Mouse (Mus musculus): ENCODE data around the gene Crybg2. TPM values are rescaled to one million over a fixed set of nuclear protein-coding genes. Genes with fewer than 3 reads are reported as not detected.

Gene Crybg2
- 3.7 and 4.4 TPM in 2 replicates for polyA plus RNA-seq (2014; fragmentation: Nextera tagmentation; extraction: Ambion mirVana)

DNA sequence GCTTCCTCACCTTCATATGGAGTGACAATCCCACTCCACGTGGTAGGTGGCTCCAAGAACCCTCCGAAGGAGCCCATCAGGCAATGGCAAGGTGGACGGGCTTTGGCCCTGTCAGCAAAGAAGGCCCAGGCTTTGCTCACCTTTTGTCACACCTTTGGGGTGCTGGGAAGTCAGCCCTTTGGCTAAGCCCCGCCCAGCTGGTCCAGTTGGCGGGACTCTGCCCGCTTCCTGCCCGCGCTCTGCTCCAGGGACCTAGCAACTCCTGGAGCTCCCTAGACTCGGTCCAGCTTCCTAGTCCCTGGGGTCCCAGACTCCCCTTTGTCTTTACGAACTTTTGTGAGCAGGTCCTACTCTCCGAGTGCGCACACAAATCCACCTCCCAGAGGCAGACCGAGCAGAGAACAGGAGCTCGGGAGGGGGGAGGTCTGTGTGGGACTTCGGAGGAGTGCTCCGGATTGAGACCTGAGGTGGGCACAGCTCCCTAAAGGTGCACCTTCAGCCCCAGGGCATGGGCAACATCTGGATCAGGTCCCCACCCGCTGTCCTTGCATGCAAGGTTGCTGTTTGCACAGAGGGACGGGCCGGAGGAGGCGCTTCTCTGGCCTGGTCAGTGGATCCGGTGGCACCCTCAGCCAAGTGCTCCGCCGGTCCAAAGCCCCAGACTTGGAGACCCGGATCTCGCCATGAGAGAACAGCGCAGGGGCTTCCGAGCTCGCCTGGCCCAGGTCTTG is at the start of gene Crybg2:
Crybg2 (plus strand) TSS at position 681 of the 731 bp plus-strand sequence.
- 32% methylated on average over 28 of the region's 28 CpGs for WGBS
- H3K27ac ChIP-seq (replicated peaks; ENCODE audit: low read depth, low read length), result no peak within 1 kb of the TSS
- no peak for DNase-seq (ENCODE audit: low spot score)
- no peak within 1 kb of the TSS for H3K4me2 ChIP-seq (ENCODE audit: low read depth, severe bottlenecking)
- H3K27me3 ChIP-seq (ENCODE audit: control insufficient read depth, insufficient read depth, low read length), result 0 out of 2 replicates have a peak, but pooled peaks cover 5% of the 10 kb centered on the region
- H3K4me3 ChIP-seq (ENCODE audit: low read depth, low read length), result no peak within 1 kb of the TSS
- H3K4me1 ChIP-seq (ENCODE audit: control insufficient read depth, insufficient read depth, low read length), result no peaks in the 10 kb centered on the region
- no peaks in the 10 kb centered on the region for H3K9me3 ChIP-seq (ENCODE audit: control insufficient read depth, low read length)
- H3K36me3 ChIP-seq (ENCODE audit: control insufficient read depth, insufficient read depth, low read length), result no peaks in the 10 kb centered on the region
- no peak for ATAC-seq (ENCODE audit: insufficient number of reproducible peaks, low FRiP score, low TSS enrichment, low read depth)
- no peak within 1 kb of the TSS for H3K9ac ChIP-seq (ENCODE audit: low read length)

DNA sequence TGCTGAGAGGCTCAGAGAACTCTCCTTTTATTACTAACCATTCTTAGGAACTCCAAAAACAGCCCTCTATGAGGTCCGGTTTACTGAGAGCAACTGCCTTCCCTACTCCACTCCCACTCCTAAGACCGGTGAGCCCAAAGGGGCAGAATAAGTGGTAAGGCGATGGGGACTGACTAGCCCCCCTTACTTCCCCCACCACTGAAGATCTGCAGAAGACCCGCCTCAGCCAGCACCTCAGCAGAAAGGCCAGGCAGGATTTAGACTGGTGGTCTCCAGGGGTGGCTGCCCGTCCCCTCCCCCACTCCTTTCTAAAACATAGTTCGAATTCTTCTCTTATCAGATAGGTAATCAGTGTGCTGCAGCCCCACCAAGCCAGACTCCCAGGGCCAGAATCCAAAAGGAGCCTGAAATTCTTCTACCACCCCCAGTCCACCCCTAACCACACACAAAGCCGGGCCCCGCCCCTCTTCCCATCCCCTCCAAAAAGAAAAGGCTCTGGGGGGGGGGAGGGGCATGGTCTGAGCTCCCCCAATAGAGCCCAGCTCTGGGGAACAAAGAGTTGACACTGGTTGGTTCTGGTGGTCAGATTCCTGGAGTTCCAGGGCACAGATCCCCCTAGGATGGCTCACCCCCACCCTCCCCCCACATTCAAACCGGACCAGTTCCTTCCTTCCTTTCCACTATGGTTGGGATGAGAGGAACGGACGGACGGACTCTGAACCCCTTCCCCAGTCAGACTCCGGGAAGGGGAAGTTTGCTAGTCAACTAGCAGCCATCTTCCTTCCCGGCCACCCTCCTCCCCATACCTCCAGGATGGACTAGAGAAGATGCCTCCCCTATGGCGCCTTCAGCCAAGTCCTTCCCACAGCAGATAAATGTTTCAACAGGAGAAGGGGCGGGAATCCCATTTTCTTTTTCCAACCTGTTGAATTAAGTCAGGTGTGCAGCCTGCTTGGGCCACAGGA is 48.9 kb upstream of the Crybg2 start:
- 27% methylated on average over 16 of the region's 16 CpGs for WGBS
- no peak overlapping the region for H3K4me2 ChIP-seq (ENCODE audit: low read depth, severe bottlenecking)
- peaks cover 19% of the 10 kb centered on the region for H3K4me1 ChIP-seq (ENCODE audit: control insufficient read depth, insufficient read depth, low read length)
- H3K27me3 ChIP-seq (ENCODE audit: control insufficient read depth, insufficient read depth, low read length), result no peaks in the 10 kb centered on the region
- H3K9ac ChIP-seq (ENCODE audit: low read length), result no peak overlapping the region
- H3K9me3 ChIP-seq (ENCODE audit: control insufficient read depth, low read length), result no peaks in the 10 kb centered on the region
- H3K36me3 ChIP-seq (ENCODE audit: control insufficient read depth, insufficient read depth, low read length), result no peaks in the 10 kb centered on the region
- DNase-seq (ENCODE audit: low spot score) (peak; percentile 31), ATAC-seq (ENCODE audit: insufficient number of reproducible peaks, low FRiP score, low TSS enrichment, low read depth) (no peak)
- no peak overlapping the region for H3K27ac ChIP-seq (replicated peaks; ENCODE audit: low read depth, low read length)
- no peak overlapping the region for H3K4me3 ChIP-seq (ENCODE audit: low read depth, low read length)

DNA sequence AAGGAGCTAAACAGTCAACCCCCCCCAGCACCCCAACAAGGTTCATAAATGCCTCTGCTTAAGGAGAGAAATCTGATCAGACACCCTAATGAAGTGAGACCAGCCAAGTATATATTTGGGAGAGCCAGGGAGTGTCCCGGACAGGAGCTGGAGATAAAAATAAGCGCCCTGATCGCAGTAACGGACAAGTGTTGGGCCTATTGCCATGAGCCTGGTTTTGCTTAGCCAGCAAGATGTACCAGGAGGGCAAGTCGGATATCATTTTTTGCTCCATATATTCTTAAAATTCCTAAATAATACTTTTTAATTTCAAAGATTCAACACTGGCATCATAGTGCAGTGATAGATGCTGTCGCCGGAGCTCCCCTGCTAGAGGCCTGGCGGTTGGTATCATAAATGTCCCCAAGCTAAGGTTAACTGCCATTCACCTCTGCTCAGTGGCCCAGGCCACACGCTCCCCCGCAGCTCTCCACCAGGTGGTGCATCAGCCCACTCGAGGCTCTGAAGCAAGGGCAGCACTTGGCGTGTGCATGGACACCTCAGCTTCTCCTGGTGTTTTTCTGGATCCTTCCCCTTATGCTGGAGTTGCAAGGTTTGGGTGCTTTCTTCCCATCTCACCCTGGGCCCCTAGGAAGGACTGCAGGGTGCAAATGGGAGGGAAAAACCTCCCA is 47.6 kb upstream of the Crybg2 start:
- peak; percentile 61 for DNase-seq (ENCODE audit: low spot score)

DNA sequence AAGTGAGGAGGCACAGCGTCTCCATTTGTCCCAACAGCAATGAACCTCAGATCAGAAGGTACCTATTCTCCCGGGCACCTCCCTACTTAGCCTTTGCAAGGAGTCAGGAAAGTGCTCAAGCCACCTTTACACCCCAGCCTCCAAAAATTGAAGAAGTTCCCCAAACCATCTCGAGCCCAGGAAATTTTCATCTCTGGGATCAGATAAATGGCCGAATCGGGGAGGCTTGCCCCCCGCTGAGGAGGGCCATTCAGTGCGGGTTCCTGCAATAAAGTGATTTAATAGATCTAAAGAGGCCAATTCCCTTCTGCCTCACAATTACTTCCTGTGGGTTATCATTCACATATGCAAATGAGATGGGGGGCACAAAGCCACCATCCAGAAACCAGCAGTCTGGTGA is 44.4 kb upstream of the Crybg2 start:
- DNase-seq (ENCODE audit: low spot score) (peak; percentile 32), ATAC-seq (ENCODE audit: insufficient number of reproducible peaks, low FRiP score, low TSS enrichment, low read depth) (no peak)
- H3K4me2 ChIP-seq (ENCODE audit: low read depth, severe bottlenecking), result peak overlapping the region; percentile 76
- 0 out of 2 replicates have a peak overlapping the region, but pooled peaks have one; percentile 1 for H3K4me3 ChIP-seq (ENCODE audit: low read depth, low read length)
- no peaks in the 10 kb centered on the region for H3K36me3 ChIP-seq (ENCODE audit: control insufficient read depth, insufficient read depth, low read length)
- 0 out of 2 replicates have a peak overlapping the region, but pooled peaks have one; percentile 2 for H3K9ac ChIP-seq (ENCODE audit: low read length)
- peaks cover 48% of the 10 kb centered on the region for H3K4me1 ChIP-seq (ENCODE audit: control insufficient read depth, insufficient read depth, low read length)
- 3% methylated on average over 7 of the region's 7 CpGs for WGBS
- no peaks in the 10 kb centered on the region for H3K27me3 ChIP-seq (ENCODE audit: control insufficient read depth, insufficient read depth, low read length)
- H3K27ac ChIP-seq (replicated peaks; ENCODE audit: low read depth, low read length), result peak overlapping the region; percentile 54; the same call in 1 of the 2 replicates
- H3K9me3 ChIP-seq (ENCODE audit: control insufficient read depth, low read length), result no peaks in the 10 kb centered on the region

More for the DNA sequence above, 47.6 kb upstream of the Crybg2 start:
- Histone ChIP-seq H3K9me3 (ENCODE audit: control insufficient read depth, low read length) (no peaks in the 10 kb centered on the region), H3K36me3 (ENCODE audit: control insufficient read depth, insufficient read depth, low read length) (no peaks in the 10 kb centered on the region), H3K27me3 (ENCODE audit: control insufficient read depth, insufficient read depth, low read length) (no peaks in the 10 kb centered on the region), H3K4me1 (ENCODE audit: control insufficient read depth, insufficient read depth, low read length) (peaks cover 31% of the 10 kb centered on the region), H3K27ac (replicated peaks; ENCODE audit: low read depth, low read length) (no peak overlapping the region), H3K4me3 (ENCODE audit: low read depth, low read length) (no peak overlapping the region), H3K9ac (ENCODE audit: low read length) (no peak overlapping the region), H3K4me2 (ENCODE audit: low read depth, severe bottlenecking) (no peak overlapping the region)
- WGBS, result 49% methylated on average over 12 of the region's 12 CpGs
- no peak for ATAC-seq (ENCODE audit: insufficient number of reproducible peaks, low FRiP score, low TSS enrichment, low read depth)

DNA sequence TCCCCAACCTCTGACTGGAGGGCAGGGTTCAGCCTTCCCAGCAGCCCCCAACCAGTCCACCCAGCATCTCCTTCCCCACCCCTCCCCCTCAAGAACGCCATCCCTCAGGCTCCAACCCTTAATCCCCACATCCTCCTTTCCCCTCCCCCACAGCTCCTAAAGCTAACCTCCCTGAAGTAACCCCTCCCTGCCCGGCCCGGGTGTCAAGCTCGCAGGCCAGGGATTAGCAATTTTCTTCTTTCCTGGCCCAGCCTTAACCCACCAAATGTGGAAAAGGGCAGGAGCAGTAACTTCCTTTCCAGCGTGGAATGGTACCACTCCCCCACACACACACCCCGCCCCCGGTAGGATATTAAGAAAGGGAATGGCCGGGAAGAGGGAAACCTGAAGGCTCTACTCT is 43.8 kb upstream of the Crybg2 start:
- peak overlapping the region; percentile 91 for H3K27ac ChIP-seq (replicated peaks; ENCODE audit: low read depth, low read length)
- 0% methylated on average over 8 of the region's 8 CpGs for WGBS
- peaks cover 43% of the 10 kb centered on the region for H3K4me1 ChIP-seq (ENCODE audit: control insufficient read depth, insufficient read depth, low read length)
- no peaks in the 10 kb centered on the region for H3K9me3 ChIP-seq (ENCODE audit: control insufficient read depth, low read length)
- no peak for ATAC-seq (ENCODE audit: insufficient number of reproducible peaks, low FRiP score, low TSS enrichment, low read depth)
- 0 out of 2 replicates have a peak overlapping the region, but pooled peaks have one; percentile 5 for H3K9ac ChIP-seq (ENCODE audit: low read length)
- H3K4me3 ChIP-seq (ENCODE audit: low read depth, low read length), result peak overlapping the region; percentile 30
- DNase-seq (ENCODE audit: low spot score), result peak; percentile 77
- no peaks in the 10 kb centered on the region for H3K27me3 ChIP-seq (ENCODE audit: control insufficient read depth, insufficient read depth, low read length)
- no peaks in the 10 kb centered on the region for H3K36me3 ChIP-seq (ENCODE audit: control insufficient read depth, insufficient read depth, low read length)
- peak overlapping the region; percentile 76 for H3K4me2 ChIP-seq (ENCODE audit: low read depth, severe bottlenecking)

DNA sequence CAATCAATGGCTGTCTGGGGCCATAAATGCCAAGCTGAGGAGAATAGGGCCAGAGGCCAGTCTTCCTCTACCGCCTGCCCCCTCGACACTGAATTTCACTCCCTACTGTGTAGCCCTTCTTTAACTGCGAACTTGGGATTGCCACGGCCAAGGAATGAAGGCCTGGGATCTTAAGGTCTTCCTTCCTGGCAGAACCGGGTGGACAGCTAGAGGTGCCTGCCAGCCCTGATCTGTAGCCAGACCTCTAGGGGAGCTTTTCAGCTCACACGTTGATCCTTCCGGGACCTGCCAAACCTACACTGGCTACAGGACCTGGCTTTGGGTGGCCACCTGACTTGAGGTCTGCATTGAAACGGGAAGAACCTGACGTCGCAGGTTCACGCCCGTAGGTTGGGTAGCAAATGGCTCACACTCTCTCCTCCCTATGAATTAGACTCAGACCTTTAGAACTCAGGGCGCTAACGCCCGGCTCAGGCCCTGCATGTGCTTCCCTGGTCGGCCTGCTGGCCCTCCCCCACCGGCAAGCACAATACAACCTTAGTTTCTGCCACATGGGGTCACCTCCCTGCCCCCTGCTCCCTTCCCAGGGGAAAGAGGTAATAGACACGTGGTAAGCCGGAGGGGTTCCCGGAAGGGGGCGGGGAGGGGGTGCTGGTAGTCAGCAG is 43.3 kb upstream of the Crybg2 start:
- DNase-seq (ENCODE audit: low spot score) (peak; percentile 79), ATAC-seq (ENCODE audit: insufficient number of reproducible peaks, low FRiP score, low TSS enrichment, low read depth) (peak; percentile 33)
- Histone ChIP-seq H3K9ac (ENCODE audit: low read length) (no peak overlapping the region; the same call in 1 of the 2 replicates), H3K36me3 (ENCODE audit: control insufficient read depth, insufficient read depth, low read length) (no peaks in the 10 kb centered on the region), H3K4me2 (ENCODE audit: low read depth, severe bottlenecking) (peak overlapping the region; percentile 76), H3K27me3 (ENCODE audit: control insufficient read depth, insufficient read depth, low read length) (no peaks in the 10 kb centered on the region), H3K9me3 (ENCODE audit: control insufficient read depth, low read length) (no peaks in the 10 kb centered on the region), H3K4me3 (ENCODE audit: low read depth, low read length) (peak overlapping the region; percentile 30), H3K27ac (replicated peaks; ENCODE audit: low read depth, low read length) (peak overlapping the region; percentile 91), H3K4me1 (ENCODE audit: control insufficient read depth, insufficient read depth, low read length) (peaks cover 43% of the 10 kb centered on the region)
- under 1% methylated on average over 21 of the region's 21 CpGs for WGBS

DNA sequence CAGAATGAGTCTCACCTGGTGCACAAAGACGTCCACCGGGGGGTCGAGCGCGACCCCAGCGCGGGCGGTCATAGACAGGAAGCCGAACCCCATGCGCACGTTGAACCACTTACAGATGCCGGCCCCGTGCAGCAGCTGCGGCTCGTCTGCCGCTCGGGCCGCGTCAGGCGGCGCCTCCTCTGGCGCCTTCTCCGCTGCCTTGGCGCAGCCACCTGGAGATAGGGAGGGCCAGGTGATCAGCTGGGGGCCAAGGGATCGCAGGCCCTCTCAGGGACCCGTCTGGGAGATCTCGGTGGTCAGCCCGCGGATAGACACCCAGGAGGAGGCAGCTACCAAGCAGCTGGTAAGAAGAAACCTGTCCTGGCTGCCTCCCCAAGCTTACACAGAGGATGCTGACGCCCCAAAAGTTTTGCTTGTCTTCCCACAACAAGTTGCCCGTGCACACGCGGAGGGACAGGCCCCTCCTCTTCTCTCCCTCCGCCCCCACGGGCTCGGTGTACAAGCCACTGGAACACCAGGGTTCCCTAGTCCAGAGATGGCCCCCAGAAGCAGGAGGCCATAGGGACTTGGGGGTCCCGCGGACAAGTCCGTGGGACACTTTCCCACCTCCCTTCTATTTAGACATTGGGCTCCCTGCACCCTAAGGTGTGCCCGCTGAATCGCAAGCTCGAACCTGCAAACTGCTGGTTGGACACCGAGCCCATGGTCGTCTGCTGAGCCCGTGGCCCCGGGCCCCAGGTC is 42.4 kb upstream of the Crybg2 start:
- Histone ChIP-seq H3K27me3 (ENCODE audit: control insufficient read depth, insufficient read depth, low read length) (no peaks in the 10 kb centered on the region), H3K4me1 (ENCODE audit: control insufficient read depth, insufficient read depth, low read length) (peaks cover 43% of the 10 kb centered on the region), H3K9me3 (ENCODE audit: control insufficient read depth, low read length) (no peaks in the 10 kb centered on the region), H3K27ac (replicated peaks; ENCODE audit: low read depth, low read length) (peak overlapping the region; percentile 91), H3K36me3 (ENCODE audit: control insufficient read depth, insufficient read depth, low read length) (no peaks in the 10 kb centered on the region), H3K9ac (ENCODE audit: low read length) (peak overlapping the region; percentile 45; the same call in 1 of the 2 replicates), H3K4me2 (ENCODE audit: low read depth, severe bottlenecking) (peak overlapping the region; percentile 76), H3K4me3 (ENCODE audit: low read depth, low read length) (peak overlapping the region; percentile 30)
- under 1% methylated on average over 46 of the region's 46 CpGs for WGBS
- DNase-seq (ENCODE audit: low spot score) (peak; percentile 66), ATAC-seq (ENCODE audit: insufficient number of reproducible peaks, low FRiP score, low TSS enrichment, low read depth) (peak; percentile 32; the same call in 1 of the 2 replicates)
